Mouse (Mus musculus) forebrain, embryonic 10.5 days (tissue): ENCODE measurements at regions not wholly inside any gene's neighbourhood (a gene's known extent, or its start where the extent isn't known, plus 50 kb on each side); places are given as distances from the start of the nearest gene placed in this dataset.

Source experiments
- DNase-seq: peaks from one replicate; pipeline ENCODE4 v3.0.0-alpha.2; 2017; ENCODE audit warnings: low spot score; ENCODE audit errors: extremely low spot score
- H3K27ac ChIP-seq: fragments of 300-500 bp; sonication (generic); 2 replicates; pipeline ENCODE4 v1.5.1; 2016; ENCODE audit warnings: mild to moderate bottlenecking
- H3K27me3 ChIP-seq: fragments of 300-500 bp; sonication (generic); 2 replicates; pipeline ENCODE4 v1.6.1; 2016; ENCODE audit warnings: mild to moderate bottlenecking; ENCODE audit not compliant: poor library complexity, severe bottlenecking
- H3K36me3 ChIP-seq: fragments of 300-500 bp; sonication (generic); replicated peaks from 2 replicates; pipeline ENCODE4 v1.6.1; 2016; ENCODE audit warnings: mild to moderate bottlenecking, moderate library complexity
- H3K4me1 ChIP-seq: fragments of 300-500 bp; sonication (generic); 2 replicates; pipeline ENCODE4 v1.6.1; 2016
- H3K4me3 ChIP-seq: fragments of 300-500 bp; sonication (generic); 2 replicates; pipeline ENCODE4 v1.5.1; 2016; ENCODE audit warnings: mild to moderate bottlenecking, moderate library complexity
- H3K9me3 ChIP-seq: fragments of 300-500 bp; sonication (generic); 2 replicates; pipeline ENCODE4 v1.6.1; 2016; ENCODE audit warnings: mild to moderate bottlenecking, moderate library complexity
- WGBS: fragments of 180-500 bp; shearing (Covaris S2); methylation state at CpG from one replicate; pipeline ENCODE4 v1.1.7; 2016; 5-methylcytosine and 5-hydroxymethylcytosine counted together

GRCm38 (mm10) chr10:19209751-19210150 is 146.6 kb upstream of the Olig3 start:
- Histone ChIP-seq H3K27ac (no peak overlapping the region), H3K27me3 (no peaks in the 10 kb centered on the region), H3K4me1 (peaks cover 13% of the 10 kb centered on the region), H3K4me3 (no peak overlapping the region), H3K9me3 (no peaks in the 10 kb centered on the region), H3K36me3 (no peaks in the 10 kb centered on the region)
- WGBS, result 100% methylated on average over 2 of the region's 2 CpGs
- no peak for DNase-seq

- WGBS, result 4% methylated on average over 12 of the region's 12 CpGs
- peaks cover 13% of the 10 kb centered on the region for H3K4me1 ChIP-seq
- H3K9me3 ChIP-seq, result no peaks in the 10 kb centered on the region
- H3K4me3 ChIP-seq, result no peak overlapping the region
- no peaks in the 10 kb centered on the region for H3K36me3 ChIP-seq
- H3K27ac ChIP-seq, result peak overlapping the region; percentile 79
- no peaks in the 10 kb centered on the region for H3K27me3 ChIP-seq
- peak; percentile 49 for DNase-seq
Observed at GRCm38 (mm10) chr10:19208101-19208722, 148.1 kb upstream of the Olig3 start.

- Histone ChIP-seq H3K36me3 (no peaks in the 10 kb centered on the region), H3K27ac (no peak overlapping the region), H3K4me1 (peaks cover 13% of the 10 kb centered on the region), H3K4me3 (no peak overlapping the region), H3K9me3 (no peaks in the 10 kb centered on the region), H3K27me3 (no peaks in the 10 kb centered on the region)
- DNase-seq, result no peak
- WGBS, result 72% methylated on average over 2 of the region's 2 CpGs
Observed at GRCm38 (mm10) chr10:19207505-19207904, 148.8 kb upstream of the Olig3 start.

GRCm38 (mm10) chr10:19200311-19200710 is 156.0 kb upstream of the Olig3 start:
- H3K4me3 ChIP-seq, result no peak overlapping the region
- H3K27me3 ChIP-seq, result no peaks in the 10 kb centered on the region
- WGBS, result 89% methylated on average over 2 of the region's 2 CpGs
- peaks cover 3% of the 10 kb centered on the region; the same call in 1 of the 2 replicates for H3K4me1 ChIP-seq
- DNase-seq, result no peak
- no peaks in the 10 kb centered on the region for H3K9me3 ChIP-seq
- no peaks in the 10 kb centered on the region for H3K36me3 ChIP-seq
- no peak overlapping the region for H3K27ac ChIP-seq

GRCm38 (mm10) chr10:19195676-19196075 is 160.7 kb upstream of the Olig3 start:
- Histone ChIP-seq H3K9me3 (no peaks in the 10 kb centered on the region), H3K36me3 (no peaks in the 10 kb centered on the region), H3K4me1 (peaks cover 6% of the 10 kb centered on the region), H3K27me3 (no peaks in the 10 kb centered on the region), H3K27ac (no peak overlapping the region), H3K4me3 (no peak overlapping the region)
- no peak for DNase-seq
- 86% methylated on average over 7 of the region's 7 CpGs for WGBS

GRCm38 (mm10) chr10:19194646-19195045 is 161.7 kb upstream of the Olig3 start:
- H3K36me3 ChIP-seq, result no peaks in the 10 kb centered on the region
- H3K9me3 ChIP-seq, result no peaks in the 10 kb centered on the region
- H3K27me3 ChIP-seq, result peaks cover 2% of the 10 kb centered on the region; the same call in 1 of the 2 replicates
- no peak overlapping the region for H3K27ac ChIP-seq
- DNase-seq, result no peak
- peaks cover 3% of the 10 kb centered on the region; the same call in 1 of the 2 replicates for H3K4me1 ChIP-seq
- 98% methylated on average over 3 of the region's 3 CpGs for WGBS
- no peak overlapping the region for H3K4me3 ChIP-seq

GRCm38 (mm10) chr10:19192971-19193758 is 163.2 kb upstream of the Olig3 start:
- no peak for DNase-seq
- Histone ChIP-seq H3K27ac (no peak overlapping the region), H3K4me1 (peaks cover 9% of the 10 kb centered on the region), H3K4me3 (no peak overlapping the region), H3K9me3 (no peaks in the 10 kb centered on the region), H3K36me3 (no peaks in the 10 kb centered on the region), H3K27me3 (peaks cover 14% of the 10 kb centered on the region)
- 88% methylated on average over 5 of the region's 5 CpGs for WGBS

- H3K4me1 ChIP-seq, result peaks cover 13% of the 10 kb centered on the region
- 35% methylated on average over 1 of the region's 1 CpGs for WGBS
- no peaks in the 10 kb centered on the region for H3K36me3 ChIP-seq
- peaks cover 24% of the 10 kb centered on the region for H3K27me3 ChIP-seq
- H3K4me3 ChIP-seq, result no peak overlapping the region
- no peak for DNase-seq
- no peaks in the 10 kb centered on the region for H3K9me3 ChIP-seq
- no peak overlapping the region for H3K27ac ChIP-seq
Observed at GRCm38 (mm10) chr10:19192221-19192620, 164.1 kb upstream of the Olig3 start.

- DNase-seq, result peak; percentile 17
- H3K36me3 ChIP-seq, result no peaks in the 10 kb centered on the region
- WGBS, result 20% methylated on average over 13 of the region's 13 CpGs
- H3K4me3 ChIP-seq, result peak overlapping the region; percentile 27
- peaks cover 35% of the 10 kb centered on the region for H3K27me3 ChIP-seq
- peaks cover 17% of the 10 kb centered on the region for H3K4me1 ChIP-seq
- no peak overlapping the region for H3K27ac ChIP-seq
- H3K9me3 ChIP-seq, result no peaks in the 10 kb centered on the region
Observed at GRCm38 (mm10) chr10:19188082-19188742, 168.1 kb upstream of the Olig3 start.

- Histone ChIP-seq H3K27me3 (peaks cover 35% of the 10 kb centered on the region), H3K27ac (no peak overlapping the region), H3K36me3 (no peaks in the 10 kb centered on the region), H3K4me3 (no peak overlapping the region), H3K9me3 (no peaks in the 10 kb centered on the region), H3K4me1 (peaks cover 17% of the 10 kb centered on the region)
- no peak for DNase-seq
- WGBS, result 60% methylated on average over 4 of the region's 4 CpGs
Observed at GRCm38 (mm10) chr10:19187716-19188081, 168.6 kb upstream of the Olig3 start.

- peaks cover 35% of the 10 kb centered on the region for H3K27me3 ChIP-seq
- H3K36me3 ChIP-seq, result no peaks in the 10 kb centered on the region
- no peak overlapping the region for H3K27ac ChIP-seq
- no peak for DNase-seq
- peaks cover 16% of the 10 kb centered on the region for H3K4me1 ChIP-seq
- WGBS, result 93% methylated on average over 2 of the region's 2 CpGs
- H3K9me3 ChIP-seq, result no peaks in the 10 kb centered on the region
- no peak overlapping the region for H3K4me3 ChIP-seq
Observed at GRCm38 (mm10) chr10:19187084-19187615, 169.2 kb upstream of the Olig3 start.

GRCm38 (mm10) chr10:19185790-19186581 is 170.3 kb upstream of the Olig3 start:
- peak overlapping the region; percentile 65; the same call in 1 of the 2 replicates for H3K27ac ChIP-seq
- H3K4me3 ChIP-seq, result peak overlapping the region; percentile 44
- H3K36me3 ChIP-seq, result no peaks in the 10 kb centered on the region
- peaks cover 14% of the 10 kb centered on the region for H3K4me1 ChIP-seq
- DNase-seq, result peak; percentile 37
- peaks cover 35% of the 10 kb centered on the region for H3K27me3 ChIP-seq
- 18% methylated on average over 18 of the region's 18 CpGs for WGBS
- H3K9me3 ChIP-seq, result no peaks in the 10 kb centered on the region
